Mouse (Mus musculus): ENCODE data around the gene Taok3. TPM values are rescaled to one million over a fixed set of nuclear protein-coding genes. Genes with fewer than 3 reads are reported as not detected.

Gene Taok3
- polyA plus RNA-seq, 1 experiment: 5.1 TPM

- TF ChIP-seq GATA1 (IDR thresholded peaks at IDR 0.05; ENCODE audit: low read length) (no peak), TAL1 (IDR thresholded peaks at IDR 0.05; ENCODE audit: low read length) (no peak)
- Histone ChIP-seq H3K9me3 (ENCODE audit: control insufficient read depth, low read length) (peaks cover 14% of the 10 kb centered on the region), H3K27me3 (ENCODE audit: control insufficient read depth) (no peaks in the 10 kb centered on the region; the same call in 1 of the 2 replicates), H3K36me3 (ENCODE audit: control insufficient read depth) (peaks cover 89% of the 10 kb centered on the region), H3K4me1 (ENCODE audit: control insufficient read depth) (peaks cover 51% of the 10 kb centered on the region), H3K4me3 (replicated peaks) (no peak overlapping the region)
Observed at GRCm38 (mm10) chr5:117147187-117148095, 27.5 kb downstream of the Taok3 start.

- Histone ChIP-seq H3K4me3 (replicated peaks) (no peak overlapping the region), H3K27me3 (ENCODE audit: control insufficient read depth) (no peaks in the 10 kb centered on the region; the same call in 1 of the 2 replicates), H3K36me3 (ENCODE audit: control insufficient read depth) (peaks cover 91% of the 10 kb centered on the region), H3K9me3 (ENCODE audit: control insufficient read depth, low read length) (peaks cover 20% of the 10 kb centered on the region), H3K4me1 (ENCODE audit: control insufficient read depth) (peaks cover 45% of the 10 kb centered on the region)
- no peak for TF ChIP-seq GATA1 (IDR thresholded peaks at IDR 0.05; ENCODE audit: low read length)
- TF ChIP-seq TAL1 (IDR thresholded peaks at IDR 0.05; ENCODE audit: low read length): no peak
Observed at GRCm38 (mm10) chr5:117149054-117149942, 29.4 kb downstream of the Taok3 start.

- TF ChIP-seq GATA1 (IDR thresholded peaks at IDR 0.05; ENCODE audit: low read length): no peak
- no peak for TF ChIP-seq TAL1 (IDR thresholded peaks at IDR 0.05; ENCODE audit: low read length)
- Histone ChIP-seq H3K4me1 (ENCODE audit: control insufficient read depth) (peaks cover 39% of the 10 kb centered on the region), H3K27me3 (ENCODE audit: control insufficient read depth) (no peaks in the 10 kb centered on the region; the same call in 1 of the 2 replicates), H3K36me3 (ENCODE audit: control insufficient read depth) (peaks cover 91% of the 10 kb centered on the region), H3K9me3 (ENCODE audit: control insufficient read depth, low read length) (peaks cover 20% of the 10 kb centered on the region), H3K4me3 (replicated peaks) (no peak overlapping the region)
Observed at GRCm38 (mm10) chr5:117150068-117150467, 30.1 kb downstream of the Taok3 start.

- Histone ChIP-seq H3K4me1 (ENCODE audit: control insufficient read depth) (peaks cover 30% of the 10 kb centered on the region), H3K4me3 (replicated peaks) (no peak overlapping the region), H3K9me3 (ENCODE audit: control insufficient read depth, low read length) (peaks cover 9% of the 10 kb centered on the region), H3K27me3 (ENCODE audit: control insufficient read depth) (no peaks in the 10 kb centered on the region), H3K36me3 (ENCODE audit: control insufficient read depth) (peaks cover 88% of the 10 kb centered on the region)
- no peak for TF ChIP-seq GATA1 (IDR thresholded peaks at IDR 0.05; ENCODE audit: low read length)
Observed at GRCm38 (mm10) chr5:117152944-117153343, 33.0 kb downstream of the Taok3 start.

- Histone ChIP-seq H3K4me3 (replicated peaks) (no peak overlapping the region), H3K27me3 (ENCODE audit: control insufficient read depth) (no peaks in the 10 kb centered on the region), H3K4me1 (ENCODE audit: control insufficient read depth) (peaks cover 24% of the 10 kb centered on the region), H3K36me3 (ENCODE audit: control insufficient read depth) (peaks cover 90% of the 10 kb centered on the region), H3K9me3 (ENCODE audit: control insufficient read depth, low read length) (peaks cover 9% of the 10 kb centered on the region)
- no peak for TF ChIP-seq GATA1 (IDR thresholded peaks at IDR 0.05; ENCODE audit: low read length)
- no peak for TF ChIP-seq TAL1 (IDR thresholded peaks at IDR 0.05; ENCODE audit: low read length)
Observed at GRCm38 (mm10) chr5:117153527-117154091, 33.7 kb downstream of the Taok3 start.

GRCm38 (mm10) chr5:117158335-117159018 lies 38.5 kb downstream of the Taok3 start:
- no peak overlapping the region for H3K4me3 ChIP-seq (replicated peaks)
- no peaks in the 10 kb centered on the region for H3K27me3 ChIP-seq (ENCODE audit: control insufficient read depth)
- no peak for TF ChIP-seq GATA1 (IDR thresholded peaks at IDR 0.05; ENCODE audit: low read length)
- no peak for TF ChIP-seq TAL1 (IDR thresholded peaks at IDR 0.05; ENCODE audit: low read length)
- no peaks in the 10 kb centered on the region for H3K9me3 ChIP-seq (ENCODE audit: control insufficient read depth, low read length)
- peaks cover 15% of the 10 kb centered on the region for H3K4me1 ChIP-seq (ENCODE audit: control insufficient read depth)
- peaks cover 81% of the 10 kb centered on the region for H3K36me3 ChIP-seq (ENCODE audit: control insufficient read depth)

GRCm38 (mm10) chr5:117159326-117159725 lies 39.4 kb downstream of the Taok3 start:
- H3K36me3 ChIP-seq (ENCODE audit: control insufficient read depth): peaks cover 80% of the 10 kb centered on the region
- H3K4me1 ChIP-seq (ENCODE audit: control insufficient read depth): peaks cover 8% of the 10 kb centered on the region

GRCm38 (mm10) chr5:117159805-117160291 lies 39.9 kb downstream of the Taok3 start:
- H3K4me1 ChIP-seq (ENCODE audit: control insufficient read depth): peaks cover 8% of the 10 kb centered on the region

More at GRCm38 (mm10) chr5:117159326-117159725, 39.4 kb downstream of the Taok3 start:
- no peak for TF ChIP-seq GATA1 (IDR thresholded peaks at IDR 0.05; ENCODE audit: low read length)
- TF ChIP-seq TAL1 (IDR thresholded peaks at IDR 0.05; ENCODE audit: low read length): no peak
- Histone ChIP-seq H3K9me3 (ENCODE audit: control insufficient read depth, low read length) (no peaks in the 10 kb centered on the region), H3K4me3 (replicated peaks) (no peak overlapping the region), H3K27me3 (ENCODE audit: control insufficient read depth) (no peaks in the 10 kb centered on the region)

More at GRCm38 (mm10) chr5:117159805-117160291, 39.9 kb downstream of the Taok3 start:
- H3K27me3 ChIP-seq (ENCODE audit: control insufficient read depth): no peaks in the 10 kb centered on the region
- peaks cover 80% of the 10 kb centered on the region for H3K36me3 ChIP-seq (ENCODE audit: control insufficient read depth)
- TF ChIP-seq TAL1 (IDR thresholded peaks at IDR 0.05; ENCODE audit: low read length): no peak
- no peak for TF ChIP-seq GATA1 (IDR thresholded peaks at IDR 0.05; ENCODE audit: low read length)
- H3K4me3 ChIP-seq (replicated peaks): no peak overlapping the region
- no peaks in the 10 kb centered on the region for H3K9me3 ChIP-seq (ENCODE audit: control insufficient read depth, low read length)
